Mouse (Mus musculus): ENCODE data around the gene Slc44a2. TPM values are rescaled to one million over a fixed set of nuclear protein-coding genes. Genes with fewer than 3 reads are reported as not detected.

Slc44a2 gene
- polyA plus RNA-seq, 1 experiment from 2014 or later: 167 TPM

GRCm38 (mm10) chr9:21370876-21371275, 50.4 kb downstream of the Slc44a2 start:
- no peak for DNase-seq (ENCODE audit: low spot score)

- DNase-seq (ENCODE audit: low spot score): no peak
These were observed 52.0 kb downstream of the Slc44a2 start for GRCm38 (mm10) chr9:21372508-21372907.

- DNase-seq (ENCODE audit: low spot score): no peak
These were observed 58.7 kb downstream of the Slc44a2 start for GRCm38 (mm10) chr9:21379195-21379594.

GRCm38 (mm10) chr9:21380868-21381267, 60.4 kb downstream of the Slc44a2 start:
- no peak for DNase-seq (ENCODE audit: low spot score)

GRCm38 (mm10) chr9:21383966-21384365, 63.5 kb downstream of the Slc44a2 start:
- no peak for DNase-seq (ENCODE audit: low spot score)

- DNase-seq (ENCODE audit: low spot score): no peak
These were observed 72.2 kb downstream of the Slc44a2 start for GRCm38 (mm10) chr9:21392646-21393175.

- DNase-seq (ENCODE audit: low spot score): no peak
These were observed 75.2 kb downstream of the Slc44a2 start for GRCm38 (mm10) chr9:21395692-21396091.

GRCm38 (mm10) chr9:21397170-21397569, 76.7 kb downstream of the Slc44a2 start:
- DNase-seq (ENCODE audit: low spot score): no peak

- DNase-seq (ENCODE audit: low spot score): no peak
These were observed 80.5 kb downstream of the Slc44a2 start for GRCm38 (mm10) chr9:21401042-21401441.

GRCm38 (mm10) chr9:21402764-21403253, 82.3 kb downstream of the Slc44a2 start:
- DNase-seq (ENCODE audit: low spot score): no peak

GRCm38 (mm10) chr9:21403745-21404144, 83.2 kb downstream of the Slc44a2 start:
- DNase-seq (ENCODE audit: low spot score): no peak

Other genes with a start within 250 kb of the Slc44a2 start
- gene Gm49373, start 247.6 kb upstream of the Slc44a2 start, polyA plus RNA-seq (2015; fragmentation: Nextera tagmentation; extraction: Ambion mirVana): 0.09 and 0.26 TPM in 2 replicates
- gene Fdx1l, start 247.1 kb upstream of the Slc44a2 start, polyA plus RNA-seq (2015; fragmentation: Nextera tagmentation; extraction: Ambion mirVana): 44.7 and 47.0 TPM in 2 replicates
- gene Gm38431, start 228.7 kb upstream of the Slc44a2 start, polyA plus RNA-seq (2015; fragmentation: Nextera tagmentation; extraction: Ambion mirVana): 1.2 and 1.6 TPM in 2 replicates
- gene Raver1, start 228.7 kb upstream of the Slc44a2 start, polyA plus RNA-seq (2015; fragmentation: Nextera tagmentation; extraction: Ambion mirVana): 33.2 and 45.9 TPM in 2 replicates
- 13.8 and 14.0 TPM in 2 replicates for gene Tyk2, start 189.5 kb upstream of the Slc44a2 start, polyA plus RNA-seq (2015; fragmentation: Nextera tagmentation; extraction: Ambion mirVana)
- gene Cdc37, start 170.7 kb upstream of the Slc44a2 start, polyA plus RNA-seq (2015; fragmentation: Nextera tagmentation; extraction: Ambion mirVana): 281 and 307 TPM in 2 replicates
- 0.95 and 1.0 TPM in 2 replicates for gene Pde4a, start 155.0 kb upstream of the Slc44a2 start, polyA plus RNA-seq (2015; fragmentation: Nextera tagmentation; extraction: Ambion mirVana)
- 61.2 and 64.2 TPM in 2 replicates for gene Keap1, start 81.3 kb upstream of the Slc44a2 start, polyA plus RNA-seq (2015; fragmentation: Nextera tagmentation; extraction: Ambion mirVana)
- gene S1pr5, start 72.3 kb upstream of the Slc44a2 start, polyA plus RNA-seq (2015; fragmentation: Nextera tagmentation; extraction: Ambion mirVana): 0.09 TPM in 1 of 2 replicates, not detected in the other
- 49.2 and 56.2 TPM in 2 replicates for gene Atg4d, start 55.4 kb upstream of the Slc44a2 start, polyA plus RNA-seq (2015; fragmentation: Nextera tagmentation; extraction: Ambion mirVana)
- 17.9 and 25.1 TPM in 2 replicates for gene Kri1, start 32.7 kb upstream of the Slc44a2 start, polyA plus RNA-seq (2015; fragmentation: Nextera tagmentation; extraction: Ambion mirVana)
- gene Cdkn2d, start 29.3 kb upstream of the Slc44a2 start, polyA plus RNA-seq (2015; fragmentation: Nextera tagmentation; extraction: Ambion mirVana): 216 and 234 TPM in 2 replicates
- gene Ap1m2, start 8.4 kb upstream of the Slc44a2 start, polyA plus RNA-seq (2015; fragmentation: Nextera tagmentation; extraction: Ambion mirVana): 20.2 and 21.0 TPM in 2 replicates
- gene Ilf3, start 47.2 kb downstream of the Slc44a2 start, polyA plus RNA-seq (2015; fragmentation: Nextera tagmentation; extraction: Ambion mirVana): 138 TPM in 2 replicates
- gene Qtrt1, start 91.1 kb downstream of the Slc44a2 start, polyA plus RNA-seq (2015; fragmentation: Nextera tagmentation; extraction: Ambion mirVana): 27.0 and 29.1 TPM in 2 replicates
- 107 TPM in 2 replicates for gene Dnm2, start 104.2 kb downstream of the Slc44a2 start, polyA plus RNA-seq (2015; fragmentation: Nextera tagmentation; extraction: Ambion mirVana)
- gene Tmed1, start 189.6 kb downstream of the Slc44a2 start, polyA plus RNA-seq (2015; fragmentation: Nextera tagmentation; extraction: Ambion mirVana): 30.2 and 31.1 TPM in 2 replicates
- 18.8 and 19.9 TPM in 2 replicates for gene AB124611, start 205.5 kb downstream of the Slc44a2 start, polyA plus RNA-seq (2015; fragmentation: Nextera tagmentation; extraction: Ambion mirVana)
- gene Carm1, start 226.2 kb downstream of the Slc44a2 start, polyA plus RNA-seq (2015; fragmentation: Nextera tagmentation; extraction: Ambion mirVana): 10.9 and 12.4 TPM in 2 replicates

Measured in thymus, postnatal 0 days (tissue).